Mouse (Mus musculus) kidney, postnatal 0 days (tissue): ENCODE results near the gene Cmtm4. TPM values are rescaled to one million over a fixed set of nuclear protein-coding genes. Genes with fewer than 3 reads are reported as not detected.

Experiments used
- ATAC-seq: fragments of 200-750 bp; cut with Nextera tagmentation; replicated peaks from 2 replicates; pipeline ENCODE4 v1.8.0; 2017; ENCODE audit warnings: low read depth, moderate number of reproducible peaks, moderate TSS enrichment, moderate library complexity; ENCODE audit not compliant: low FRiP score
- DNase-seq: peaks from one replicate; pipeline ENCODE4 v3.0.0-alpha.2; 2016; ENCODE audit warnings: low spot score
- H3K27ac ChIP-seq: fragments of 300-500 bp; sonication (generic); 2 replicates; pipeline ENCODE4 v1.5.1; 2014; ENCODE audit warnings: mild to moderate bottlenecking
- H3K27me3 ChIP-seq: fragments of 300-500 bp; sonication (generic); 2 replicates; pipeline ENCODE4 v1.6.1; 2014; ENCODE audit warnings: low read length, mixed read lengths; ENCODE audit not compliant: insufficient read depth
- H3K36me3 ChIP-seq: fragments of 300-500 bp; sonication (generic); 2 replicates; pipeline ENCODE4 v1.6.1; 2014; ENCODE audit warnings: low read length, mixed read lengths; ENCODE audit not compliant: insufficient read depth
- H3K4me1 ChIP-seq: fragments of 300-500 bp; sonication (generic); replicated peaks from 2 replicates; pipeline ENCODE4 v1.6.1; 2014; ENCODE audit warnings: antibody characterized with exemption, low read length, mixed read lengths; ENCODE audit not compliant: insufficient read depth
- H3K4me2 ChIP-seq: fragments of 300-500 bp; sonication (generic); 2 replicates; pipeline ENCODE4 v1.6.1; 2014; ENCODE audit warnings: mild to moderate bottlenecking, low read length, moderate library complexity, mixed read lengths
- H3K4me3 ChIP-seq: fragments of 300-500 bp; sonication (generic); replicated peaks from 2 replicates; pipeline ENCODE4 v1.5.1; 2014; ENCODE audit warnings: low read depth, low read length
- H3K9ac ChIP-seq: fragments of 300-500 bp; sonication (generic); 2 replicates; pipeline ENCODE4 v1.6.1; 2014; ENCODE audit warnings: low read depth, low read length
- H3K9me3 ChIP-seq: fragments of 300-500 bp; sonication (generic); replicated peaks from 2 replicates; pipeline ENCODE4 v1.6.1; 2016; ENCODE audit warnings: low read length, inconsistent platforms, mixed read lengths
- CTCF ChIP-seq: IDR thresholded peaks from 2 replicates; pipeline ENCODE4 v1.5.1; 2016; ENCODE audit warnings: antibody characterized with exemption, low read depth, mild to moderate bottlenecking, moderate library complexity
- WGBS: fragments of 180-500 bp; shearing (Covaris S2); extraction: QIAGEN DNeasy Blood & Tissue Kit; methylation state at CpG from one replicate; pipeline ENCODE4 v1.1.7; 2014; 5-methylcytosine and 5-hydroxymethylcytosine counted together
- polyA plus RNA-seq: library from polyadenylated mRNA; unstranded; fragments of >200 nt; fragmentation: Nextera tagmentation; extraction: Ambion mirVana; gene quantifications from 2 replicates; pipeline ENCODE4 v1.2.1, GENCODE M21; 2015

The Cmtm4 gene
- polyA plus RNA-seq, 1 experiment from 2014 or later: 4.7 TPM

GRCm38 (mm10) chr8:104390245-104390644 is 5.4 kb downstream of the Cmtm4 start:
- no peak overlapping the region for H3K4me2 ChIP-seq
- H3K9ac ChIP-seq: no peak overlapping the region
- DNase-seq: no peak
- no peak for TF ChIP-seq CTCF
- H3K27ac ChIP-seq: no peak overlapping the region
- no peaks in the 10 kb centered on the region for H3K27me3 ChIP-seq
- H3K9me3 ChIP-seq: no peaks in the 10 kb centered on the region
- 82% methylated on average over 8 of the region's 8 CpGs for WGBS
- no peak for ATAC-seq
- H3K4me3 ChIP-seq: no peak overlapping the region
- H3K36me3 ChIP-seq: no peaks in the 10 kb centered on the region
- peaks cover 15% of the 10 kb centered on the region for H3K4me1 ChIP-seq

DNA sequence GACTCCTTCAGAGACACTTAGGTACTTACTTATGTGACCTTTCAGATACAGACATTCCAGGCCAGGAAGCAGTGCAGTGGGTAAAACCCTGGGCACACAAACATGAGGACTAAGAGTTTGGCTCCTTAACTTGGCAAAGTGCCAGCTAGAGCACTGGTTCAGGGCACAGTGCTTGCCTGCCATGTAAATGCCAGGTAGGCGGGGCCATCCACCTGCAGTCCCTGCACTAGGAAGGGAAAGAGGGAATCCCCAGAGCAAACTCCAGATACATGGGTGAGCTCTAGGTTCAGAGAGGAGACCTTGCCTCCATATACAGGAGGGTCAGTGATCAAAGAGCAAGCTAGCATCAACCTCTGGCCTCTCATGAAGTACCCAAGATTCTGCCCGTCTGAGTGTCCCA is 7.6 kb downstream of the Cmtm4 start:
- Histone ChIP-seq H3K9ac (no peak overlapping the region), H3K4me1 (peaks cover 25% of the 10 kb centered on the region), H3K27me3 (no peaks in the 10 kb centered on the region), H3K4me3 (no peak overlapping the region), H3K9me3 (no peaks in the 10 kb centered on the region), H3K27ac (0 out of 2 replicates have a peak overlapping the region, but pooled peaks have one; percentile 25), H3K4me2 (no peak overlapping the region), H3K36me3 (no peaks in the 10 kb centered on the region)
- no peak for TF ChIP-seq CTCF
- ATAC-seq (peak; percentile 55; the same call in 1 of the 2 replicates), DNase-seq (peak; percentile 62)
- 68% methylated on average over 2 of the region's 2 CpGs for WGBS

- 46% methylated on average over 7 of the region's 7 CpGs for WGBS
- Histone ChIP-seq H3K9ac (no peak overlapping the region), H3K27ac (0 out of 2 replicates have a peak overlapping the region, but pooled peaks have one; percentile 25), H3K4me1 (peaks cover 29% of the 10 kb centered on the region), H3K27me3 (no peaks in the 10 kb centered on the region), H3K4me2 (no peak overlapping the region), H3K36me3 (no peaks in the 10 kb centered on the region), H3K9me3 (no peaks in the 10 kb centered on the region), H3K4me3 (no peak overlapping the region)
- TF ChIP-seq CTCF: no peak
- DNase-seq (no peak), ATAC-seq (no peak)
Observed at GRCm38 (mm10) chr8:104387501-104387900, 8.1 kb downstream of the Cmtm4 start.

DNA sequence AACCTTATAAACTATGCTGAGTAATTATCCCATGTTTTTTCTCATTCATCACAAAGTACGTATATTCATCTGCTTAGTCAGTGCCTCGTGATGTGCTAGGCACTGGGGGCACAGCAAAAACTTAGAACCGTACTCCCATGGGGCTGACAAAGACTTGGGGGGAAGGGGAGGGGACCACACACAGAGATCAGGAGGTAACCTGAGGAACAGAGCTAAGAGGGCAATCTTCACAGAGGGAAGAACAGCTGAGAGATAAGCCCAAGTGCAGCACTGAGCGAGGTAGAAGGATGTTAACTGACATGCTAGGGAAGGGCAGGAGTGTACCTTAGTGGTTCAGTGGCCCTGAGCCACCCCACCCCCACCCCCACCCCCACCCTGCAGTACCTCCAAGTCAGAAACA is 8.9 kb downstream of the Cmtm4 start:
- ATAC-seq (no peak), DNase-seq (no peak)
- Histone ChIP-seq H3K4me3 (no peak overlapping the region), H3K4me1 (peaks cover 29% of the 10 kb centered on the region), H3K9ac (no peak overlapping the region), H3K27me3 (no peaks in the 10 kb centered on the region), H3K4me2 (no peak overlapping the region), H3K27ac (no peak overlapping the region), H3K36me3 (no peaks in the 10 kb centered on the region), H3K9me3 (no peaks in the 10 kb centered on the region)
- TF ChIP-seq CTCF: no peak
- 36% methylated on average over 4 of the region's 4 CpGs for WGBS

- peaks cover 29% of the 10 kb centered on the region for H3K4me1 ChIP-seq
- no peaks in the 10 kb centered on the region for H3K27me3 ChIP-seq
- DNase-seq (no peak), ATAC-seq (peak; percentile 89)
- no peak for TF ChIP-seq CTCF
- no peak overlapping the region for H3K4me2 ChIP-seq
- H3K27ac ChIP-seq: peak overlapping the region; percentile 63
- H3K4me3 ChIP-seq: no peak overlapping the region
- H3K9me3 ChIP-seq: no peaks in the 10 kb centered on the region
- H3K36me3 ChIP-seq: no peaks in the 10 kb centered on the region
- no peak overlapping the region for H3K9ac ChIP-seq
- 52% methylated on average over 3 of the region's 3 CpGs for WGBS
Observed at GRCm38 (mm10) chr8:104383977-104384376, 11.6 kb downstream of the Cmtm4 start.

GRCm38 (mm10) chr8:104383296-104383695 is 12.3 kb downstream of the Cmtm4 start:
- 74% methylated on average over 2 of the region's 2 CpGs for WGBS
- Histone ChIP-seq H3K4me2 (no peak overlapping the region), H3K27me3 (no peaks in the 10 kb centered on the region), H3K36me3 (no peaks in the 10 kb centered on the region), H3K27ac (peak overlapping the region; percentile 63; the same call in 1 of the 2 replicates), H3K9me3 (no peaks in the 10 kb centered on the region), H3K9ac (no peak overlapping the region), H3K4me1 (peaks cover 29% of the 10 kb centered on the region), H3K4me3 (no peak overlapping the region)
- TF ChIP-seq CTCF: no peak
- DNase-seq: no peak
- no peak for ATAC-seq

DNA sequence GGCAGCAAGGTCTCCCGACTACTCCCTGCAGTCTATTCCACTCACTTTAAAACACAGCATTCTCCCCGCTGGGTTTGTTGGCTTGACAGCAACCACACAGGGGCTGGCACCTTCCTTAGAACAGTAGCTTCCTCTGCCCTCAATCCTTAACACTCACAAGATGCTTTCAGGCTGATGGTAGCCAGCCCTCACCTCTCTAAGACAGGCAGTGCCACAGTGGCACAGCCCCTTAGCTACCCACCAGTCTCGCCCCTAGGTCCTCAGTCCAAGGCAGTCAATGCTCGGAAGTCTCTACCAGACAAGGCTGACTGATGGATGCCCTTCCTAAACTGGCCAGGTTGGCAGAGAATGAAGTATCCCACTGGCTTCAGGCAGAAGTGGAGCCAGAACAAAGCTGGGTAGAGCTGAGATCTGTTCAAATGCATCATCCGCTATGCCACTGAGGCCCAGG is 14.6 kb downstream of the Cmtm4 start:
- Histone ChIP-seq H3K9ac (no peak overlapping the region), H3K4me2 (no peak overlapping the region), H3K4me3 (no peak overlapping the region), H3K9me3 (no peaks in the 10 kb centered on the region), H3K27me3 (no peaks in the 10 kb centered on the region), H3K36me3 (no peaks in the 10 kb centered on the region), H3K4me1 (peaks cover 23% of the 10 kb centered on the region), H3K27ac (no peak overlapping the region)
- DNase-seq: no peak
- TF ChIP-seq CTCF: no peak
- 87% methylated on average over 5 of the region's 5 CpGs for WGBS
- no peak for ATAC-seq
